Comparison of ENCODE assay signal across 7 mouse cellular contexts in the genomic region with DNA sequence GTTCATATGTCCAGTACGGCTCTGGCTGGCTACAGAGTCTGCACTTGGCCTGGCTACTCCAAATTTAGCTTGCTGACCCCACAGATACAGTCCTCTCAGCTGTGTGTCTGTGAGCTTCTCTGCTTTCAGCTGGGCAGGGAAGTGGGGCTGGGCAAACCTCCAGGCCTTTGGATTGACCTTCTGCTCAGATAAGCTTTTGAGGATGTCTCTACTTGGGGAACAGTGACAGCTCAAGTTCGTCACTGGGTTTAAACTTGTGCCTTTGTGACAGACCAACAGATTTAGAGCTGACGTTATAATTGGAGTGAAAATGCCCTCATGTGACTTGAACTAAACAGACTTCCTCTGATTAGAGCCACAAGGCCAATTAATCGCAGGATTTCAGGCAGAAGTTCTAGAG.
DNase-seq lines count a peak whose midpoint lies in the region; ATAC-seq lines count a peak whose summit lies in the region.

No protein-coding gene starts in this region.

- no peak overlapping the region for H3K4me3 ChIP-seq in heart, embryonic 11.5 days (ENCODE audit: low read depth, low read length)
- H3K4me3 ChIP-seq in midbrain, embryonic 13.5 days (replicated peaks): no peak overlapping the region

- peaks cover 18% of the 10 kb centered on the region for H3K4me1 ChIP-seq in heart, embryonic 11.5 days (ENCODE audit: control insufficient read depth, insufficient read depth, low read length)
- peaks cover 55% of the 10 kb centered on the region for H3K4me1 ChIP-seq in midbrain, embryonic 13.5 days (replicated peaks)

- H3K9me3 ChIP-seq in heart, embryonic 11.5 days (replicated peaks; ENCODE audit: control insufficient read depth, low read length): no peaks in the 10 kb centered on the region
- H3K9me3 ChIP-seq in midbrain, embryonic 13.5 days: no peaks in the 10 kb centered on the region

- H3K36me3 ChIP-seq in heart, embryonic 11.5 days (ENCODE audit: control insufficient read depth, insufficient read depth, low read length): no peaks in the 10 kb centered on the region
- no peaks in the 10 kb centered on the region for H3K36me3 ChIP-seq in midbrain, embryonic 13.5 days

- peak; percentile 43 for DNase-seq in lung, postnatal 14 days
- DNase-seq in lung, postnatal 25 days (ENCODE audit: low spot score): no peak
- DNase-seq in cerebellum, adult 8-10 months: peak; percentile 43
- DNase-seq in urinary bladder, adult 18-20 months (ENCODE audit: low spot score in 2 of 2): no peak
- DNase-seq in thymus, postnatal 36 days: no peak

- H3K9ac ChIP-seq in heart, embryonic 11.5 days (ENCODE audit: low read depth, low read length): no peak overlapping the region
- H3K9ac ChIP-seq in midbrain, embryonic 13.5 days (replicated peaks): no peak overlapping the region

- 34% methylated on average over 4 of the region's 4 CpGs for WGBS in heart, embryonic 11.5 days (ENCODE audit: insufficient replicate concordance)
- WGBS in midbrain, embryonic 13.5 days: 63% methylated on average over 4 of the region's 4 CpGs

- H3K4me2 ChIP-seq in heart, embryonic 11.5 days: no peak overlapping the region
- no peak overlapping the region for H3K4me2 ChIP-seq in midbrain, embryonic 13.5 days (replicated peaks)

- peak overlapping the region; percentile 70 for H3K27ac ChIP-seq in heart, embryonic 11.5 days (ENCODE audit: low read depth, low read length)
- H3K27ac ChIP-seq in midbrain, embryonic 13.5 days: 0 out of 2 replicates have a peak overlapping the region, but pooled peaks have one; percentile 39

- no peak for ATAC-seq in heart, embryonic 11.5 days (replicated peaks; ENCODE audit: insufficient number of reproducible peaks, low FRiP score, low TSS enrichment)
- ATAC-seq in midbrain, embryonic 13.5 days: no peak

- no peaks in the 10 kb centered on the region for H3K27me3 ChIP-seq in heart, embryonic 11.5 days (ENCODE audit: control insufficient read depth, insufficient read depth, low read length)
- no peaks in the 10 kb centered on the region for H3K27me3 ChIP-seq in midbrain, embryonic 13.5 days

Comparison
In these comparisons a context has a peak if more than half of its experiments do, and no peak if none do; other contexts are left out.
1. DNase-seq: peak in lung, postnatal 14 days (single experiment) and cerebellum, adult 8-10 months (single experiment); none in lung, postnatal 25 days (single experiment), urinary bladder, adult 18-20 months (0 of 2) and thymus, postnatal 36 days (0 of 2).